Comparison of ENCODE assay signal across 16 mouse cellular contexts in the genomic region with DNA sequence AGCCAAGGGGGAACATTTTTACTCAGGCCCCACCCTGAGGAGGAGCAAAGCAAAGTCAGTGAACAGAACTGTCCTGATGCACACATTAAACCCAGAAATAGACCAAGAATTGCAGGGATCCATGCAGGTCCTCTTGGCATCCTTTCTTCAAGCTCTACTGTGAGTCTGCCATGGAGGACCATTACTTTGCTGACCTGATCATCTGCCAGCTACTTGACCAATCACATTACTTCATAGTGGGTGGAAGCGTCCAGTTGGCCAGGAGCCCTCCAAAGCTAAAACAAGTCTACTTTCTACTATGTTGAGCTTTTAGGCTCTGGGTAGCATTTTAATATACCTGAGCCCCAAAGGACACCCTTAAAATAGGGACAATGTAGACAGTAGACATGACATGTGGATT.
"Had no signal": no experiment of that assay in that cellular context is flagged by ENCODE, and none has a peak within 500 bp of the region (broad histone marks: within the 10 kb centered on the region; RNA-seq: fewer than 3 reads in every experiment).

No protein-coding gene starts in this region.

- DNase-seq: kidney, adult 2 months; layer of hippocampus, adult 9-11 months; liver; lung, embryonic 14.5 days; retina, postnatal 1 day; thymus, adult 18-20 months; thymus, postnatal 36 days had no signal

- H3K27ac ChIP-seq: kidney, postnatal 0 days; layer of hippocampus, adult 2 months; limb, embryonic 10.5 days; limb, embryonic 13.5 days; liver, embryonic 12.5 days; liver, embryonic 15.5 days; midbrain, embryonic 12.5 days; neural tube, embryonic 13.5 days had no signal

- H3K4me3 ChIP-seq: layer of hippocampus, adult 2 months; limb, embryonic 10.5 days; limb, embryonic 13.5 days; liver, embryonic 12.5 days; liver, embryonic 15.5 days; midbrain, embryonic 12.5 days; myocyte; neural tube, embryonic 13.5 days had no signal
